Comparison of ENCODE assay signal across 8 mouse cellular contexts in genomic region chr10:68089435-68090196, GRCm38 (mm10).
DNase-seq lines count a peak whose midpoint lies in the region; ATAC-seq and TF ChIP-seq lines count a peak whose summit lies in the region.

No protein-coding gene starts in this region.

- no peak for TF ChIP-seq EP300 in liver, postnatal 0 days (IDR thresholded peaks at IDR 0.05; ENCODE audit: low read depth)

- ATAC-seq in liver, postnatal 0 days = no peak
- peak; percentile 32; the same call in 1 of the 2 replicates for ATAC-seq in heart, embryonic 16.5 days (replicated peaks; ENCODE audit: extremely low read depth, insufficient read depth, low FRiP score)

- H3K4me2 ChIP-seq in liver, postnatal 0 days (ENCODE audit: low read depth, low read length) = no peak overlapping the region
- peak overlapping the region; percentile 49 for H3K4me2 ChIP-seq in heart, embryonic 16.5 days (ENCODE audit: low read depth, low read length)

- WGBS in liver, postnatal 0 days (ENCODE audit: insufficient replicate concordance) = 59% methylated on average over 15 of the region's 15 CpGs
- 49% methylated on average over 15 of the region's 15 CpGs for WGBS in heart, embryonic 16.5 days
- 78% methylated on average over 15 of the region's 15 CpGs for WGBS in forebrain, embryonic 10.5 days

- H3K4me1 ChIP-seq in liver, postnatal 0 days (ENCODE audit: insufficient read depth) = peaks cover 11% of the 10 kb centered on the region
- peaks cover 22% of the 10 kb centered on the region for H3K4me1 ChIP-seq in heart, embryonic 16.5 days (ENCODE audit: control insufficient read depth, insufficient read depth, low read length)
- peaks cover 3% of the 10 kb centered on the region; the same call in 1 of the 2 replicates for H3K4me1 ChIP-seq in forebrain, embryonic 10.5 days

- no peaks in the 10 kb centered on the region for H3K27me3 ChIP-seq in liver, postnatal 0 days (ENCODE audit: insufficient read depth, low read length)
- H3K27me3 ChIP-seq in heart, embryonic 16.5 days (ENCODE audit: control insufficient read depth, insufficient read depth, low read length) = no peaks in the 10 kb centered on the region
- H3K27me3 ChIP-seq in splenic B cell, adult 2 months (ENCODE audit: control insufficient read depth, insufficient read depth, low read length, poor library complexity, severe bottlenecking) = no peaks in the 10 kb centered on the region
- no peaks in the 10 kb centered on the region for H3K27me3 ChIP-seq in forebrain, embryonic 10.5 days (ENCODE audit: poor library complexity, severe bottlenecking)

- H3K9ac ChIP-seq in liver, postnatal 0 days (replicated peaks) = no peak overlapping the region
- peak overlapping the region; percentile 39; the same call in 1 of the 2 replicates for H3K9ac ChIP-seq in heart, embryonic 16.5 days (ENCODE audit: low read length)

- peak overlapping the region; percentile 37; the same call in 1 of the 2 replicates for H3K27ac ChIP-seq in liver, postnatal 0 days (ENCODE audit: low read depth)
- H3K27ac ChIP-seq in heart, embryonic 16.5 days (ENCODE audit: low read length) = peak overlapping the region; percentile 90
- no peak overlapping the region for H3K27ac ChIP-seq in forebrain, embryonic 10.5 days

- peak; percentile 47 for DNase-seq in liver, postnatal 0 days
- DNase-seq in liver (no peak), ZHBTc4 (ENCODE audit: low read depth, low spot score) (peak; percentile 77)
- DNase-seq in splenic B cell, adult 2 months (ENCODE audit: low read depth, low spot score) = peak; percentile 52
- DNase-seq in forebrain, embryonic 10.5 days (ENCODE audit: extremely low spot score, low spot score) = no peak
- DNase-seq in left cerebral cortex, adult 9 months (ENCODE audit: low spot score in 2 of 2) = no peak
- no peak for DNase-seq in adrenal gland, postnatal 10 days

- TF ChIP-seq CTCF in liver, postnatal 0 days (IDR thresholded peaks at IDR 0.05; ENCODE audit: low read depth) = peak; percentile 67

- H3K9me3 ChIP-seq in liver, postnatal 0 days (ENCODE audit: low read length) = no peaks in the 10 kb centered on the region
- H3K9me3 ChIP-seq in heart, embryonic 16.5 days (replicated peaks; ENCODE audit: control insufficient read depth, low read length) = no peaks in the 10 kb centered on the region
- no peaks in the 10 kb centered on the region for H3K9me3 ChIP-seq in forebrain, embryonic 10.5 days

- no peaks in the 10 kb centered on the region; the same call in 1 of the 2 replicates for H3K36me3 ChIP-seq in liver, postnatal 0 days (replicated peaks; ENCODE audit: insufficient read depth, low read length)
- peaks cover 9% of the 10 kb centered on the region; the same call in 1 of the 2 replicates for H3K36me3 ChIP-seq in heart, embryonic 16.5 days (ENCODE audit: control insufficient read depth, insufficient read depth)
- H3K36me3 ChIP-seq in splenic B cell, adult 2 months (ENCODE audit: control insufficient read depth, insufficient read depth, low read length, poor library complexity, severe bottlenecking) = 0 out of 2 replicates have a peak, but pooled peaks cover 3% of the 10 kb centered on the region
- peaks cover 2% of the 10 kb centered on the region; the same call in 1 of the 2 replicates for H3K36me3 ChIP-seq in forebrain, embryonic 10.5 days (replicated peaks)

- H3K4me3 ChIP-seq in liver, postnatal 0 days (ENCODE audit: low read depth, low read length) = no peak overlapping the region
- no peak overlapping the region for H3K4me3 ChIP-seq in heart, embryonic 16.5 days (ENCODE audit: low read length)
- no peak overlapping the region for H3K4me3 ChIP-seq in forebrain, embryonic 10.5 days

Comparison
In these comparisons a context has a peak if more than half of its experiments do, and no peak if none do; other contexts are left out.
1. DNase-seq: peak in liver, postnatal 0 days (single experiment), ZHBTc4 (single experiment) and splenic B cell, adult 2 months (single experiment); none in liver (single experiment), forebrain, embryonic 10.5 days (single experiment), left cerebral cortex, adult 9 months (0 of 2) and adrenal gland, postnatal 10 days (single experiment).